Mouse (Mus musculus) right cerebral cortex, adult 18-20 months (tissue): ENCODE results near the gene Hoxb8.

Experiments used
- DNase-seq: peaks from one replicate; pipeline ENCODE4 v3.0.0; 2022; ENCODE audit warnings: mixed read lengths

Gene Hoxb8

DNA sequence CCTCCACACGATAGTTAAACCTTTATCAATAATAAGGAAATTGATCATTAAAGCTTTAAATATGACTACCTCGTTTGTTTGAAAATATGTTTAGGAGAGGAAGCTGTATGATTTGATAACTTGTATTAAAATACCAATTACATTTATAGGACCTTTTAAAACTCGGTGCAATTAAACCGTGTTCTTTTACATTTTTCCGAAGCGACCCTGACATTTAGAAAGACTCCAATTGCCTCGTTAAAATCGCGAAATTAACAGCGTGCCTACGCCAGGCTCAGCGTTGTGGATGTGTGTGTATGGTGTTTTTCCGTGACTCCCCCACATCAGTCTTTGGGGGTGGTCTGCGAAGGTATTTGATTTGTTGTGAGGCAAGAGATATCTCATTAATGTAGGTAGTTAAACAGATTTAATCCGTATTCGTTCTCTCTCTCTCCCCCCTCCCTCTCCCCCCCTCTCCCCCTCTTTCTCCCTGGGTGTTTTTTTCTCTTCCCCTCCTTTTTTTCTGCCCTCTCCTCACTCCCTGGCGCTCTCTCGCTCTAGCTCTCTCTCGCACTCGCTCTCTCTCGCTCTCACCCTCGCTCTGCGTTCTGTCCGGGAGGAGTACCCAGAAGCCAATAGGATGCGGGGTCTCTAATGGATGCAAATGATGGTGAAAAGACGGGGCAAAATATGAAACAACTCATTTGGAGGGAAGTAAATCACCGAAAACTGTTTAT, at the start of gene Hoxb8:
Gene Hoxb8, plus strand, starts transcription at position 51 of the 716 bp plus-strand sequence.
- DNase-seq = no peak

DNA sequence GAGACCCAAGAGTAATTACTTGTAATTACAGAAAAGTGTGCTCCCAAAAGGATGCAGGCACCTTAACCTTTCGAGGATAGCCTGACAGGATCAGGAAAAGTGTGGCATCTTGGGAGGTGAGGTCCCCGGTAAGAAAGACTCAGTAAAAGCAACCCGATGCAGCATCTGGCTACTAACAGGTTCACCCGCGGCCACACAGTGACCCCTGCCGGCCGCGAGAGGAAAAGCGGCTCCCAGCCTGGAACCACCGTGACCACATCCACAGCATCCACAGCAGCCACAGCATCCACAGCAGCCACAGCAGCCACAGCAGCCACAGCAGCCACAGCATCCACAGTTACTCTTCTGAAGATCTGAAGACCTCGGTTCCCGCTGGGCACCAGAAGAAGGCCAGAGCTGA, 46.8 kb upstream of the Hoxb8 start:
- peak; percentile 15 for DNase-seq

DNA sequence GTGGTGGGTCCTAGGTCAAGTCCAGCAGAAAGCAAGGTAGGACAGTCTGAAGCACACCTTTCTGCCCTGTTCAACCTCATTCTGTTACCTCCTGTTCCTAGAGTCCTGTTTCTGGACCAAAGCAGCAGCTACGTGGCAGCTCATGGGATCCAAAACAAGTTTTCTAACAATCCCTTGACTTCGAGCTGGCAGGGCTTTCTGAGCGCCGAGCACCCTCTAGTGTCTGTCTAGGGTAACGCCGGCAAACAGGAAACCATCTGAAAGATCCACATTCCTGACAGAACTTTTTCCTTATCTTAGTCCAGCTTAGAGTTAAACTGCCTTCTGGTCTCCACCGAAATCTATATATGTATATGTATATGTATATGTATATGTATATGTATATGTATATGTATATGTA, 41.5 kb upstream of the Hoxb8 start:
- DNase-seq = peak; percentile 19

DNA sequence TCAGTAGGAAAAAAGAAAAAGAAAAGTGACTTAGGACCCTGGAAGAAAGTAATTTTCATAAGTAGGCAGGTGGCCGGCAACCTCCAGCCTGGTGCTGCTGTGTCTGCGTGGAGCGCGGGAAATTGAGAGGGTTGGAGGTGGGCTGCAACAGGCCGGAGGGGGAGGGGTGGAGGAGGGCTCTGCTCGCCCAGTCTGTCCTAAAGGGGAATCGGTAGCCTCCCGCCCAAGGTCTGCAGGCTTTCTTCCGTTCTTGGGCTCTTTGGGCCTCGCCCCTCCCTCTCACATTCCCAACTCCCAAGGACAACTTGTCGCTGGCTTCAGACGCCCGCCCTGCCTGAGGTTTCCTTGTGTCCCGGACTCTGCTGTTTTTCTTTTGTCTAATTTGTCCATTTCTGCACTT, 30.8 kb upstream of the Hoxb8 start:
- DNase-seq = no peak

DNA sequence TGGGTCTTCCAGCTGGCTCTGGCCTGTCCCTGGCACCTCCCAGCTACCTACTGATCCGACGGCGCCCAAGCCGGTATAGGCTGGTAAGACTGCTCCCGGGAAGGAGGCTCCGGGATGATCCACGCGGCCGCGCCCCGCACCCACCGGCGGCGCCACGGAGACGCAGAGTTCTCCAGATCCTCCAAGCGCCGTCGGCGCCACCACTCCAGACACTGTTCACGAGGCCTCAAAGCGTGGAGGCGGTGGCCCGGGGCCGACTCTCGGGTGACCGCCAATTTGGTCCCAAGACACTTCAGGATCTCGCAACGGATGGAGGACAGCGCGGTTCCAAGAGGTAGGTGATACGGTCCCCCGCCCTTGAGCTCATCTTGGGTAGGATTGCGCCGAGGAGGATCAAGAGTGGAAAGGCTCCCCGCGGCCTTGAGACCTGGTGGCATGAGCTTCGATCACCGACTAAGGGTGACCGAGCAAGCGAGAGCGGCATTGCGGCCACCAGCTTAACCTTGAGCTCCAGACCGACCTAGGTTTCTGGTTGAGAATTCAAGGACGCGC, 30.1 kb upstream of the Hoxb8 start:
- DNase-seq = no peak

DNA sequence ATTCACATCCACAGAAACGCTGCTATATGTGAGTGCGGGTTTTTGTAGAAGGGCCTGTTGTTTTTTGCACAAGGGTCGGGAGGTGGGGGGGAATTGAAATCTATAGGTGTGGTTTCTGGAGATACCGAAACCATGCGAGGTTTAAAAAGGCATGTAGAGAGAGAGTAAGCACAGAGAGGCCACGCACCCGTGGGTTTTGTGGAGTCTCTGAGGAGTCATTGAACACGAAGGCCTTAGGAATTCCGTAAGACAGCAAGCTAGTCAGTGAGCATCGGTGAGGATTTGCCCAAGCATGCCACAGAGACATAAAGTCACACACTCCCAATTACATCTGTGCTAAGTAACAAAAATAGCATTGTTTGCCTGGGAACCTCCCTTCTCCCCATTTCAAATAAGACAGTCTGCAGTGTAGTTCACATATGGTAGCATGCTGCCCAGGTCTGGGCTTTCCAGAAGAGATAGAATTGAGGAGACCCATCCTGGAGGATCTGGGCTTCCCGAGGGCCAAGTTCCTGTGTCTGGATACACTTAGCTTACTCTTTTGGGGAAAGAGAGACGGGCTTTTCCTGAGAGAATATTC, 29.1 kb upstream of the Hoxb8 start:
- DNase-seq = no peak

DNA sequence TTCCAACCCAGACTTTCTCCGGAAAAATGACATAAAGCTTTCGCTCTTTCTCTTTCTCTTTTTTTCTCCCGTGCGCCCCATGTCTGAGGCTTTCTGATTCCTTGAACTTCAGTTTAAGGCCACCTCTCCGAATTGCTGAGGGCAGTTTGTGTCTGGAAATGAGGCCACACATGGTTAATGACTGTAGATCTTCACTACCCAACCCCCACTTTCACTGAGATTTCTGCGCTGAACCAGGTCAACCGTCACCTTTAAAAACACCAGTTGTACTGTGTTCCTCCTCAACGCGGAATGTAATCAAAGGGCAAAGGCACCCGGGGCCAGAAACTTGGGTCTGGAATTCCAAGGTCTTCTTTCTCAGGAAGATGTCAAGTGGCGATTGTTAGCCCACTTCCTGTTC, 27.5 kb upstream of the Hoxb8 start:
- DNase-seq = no peak

DNA sequence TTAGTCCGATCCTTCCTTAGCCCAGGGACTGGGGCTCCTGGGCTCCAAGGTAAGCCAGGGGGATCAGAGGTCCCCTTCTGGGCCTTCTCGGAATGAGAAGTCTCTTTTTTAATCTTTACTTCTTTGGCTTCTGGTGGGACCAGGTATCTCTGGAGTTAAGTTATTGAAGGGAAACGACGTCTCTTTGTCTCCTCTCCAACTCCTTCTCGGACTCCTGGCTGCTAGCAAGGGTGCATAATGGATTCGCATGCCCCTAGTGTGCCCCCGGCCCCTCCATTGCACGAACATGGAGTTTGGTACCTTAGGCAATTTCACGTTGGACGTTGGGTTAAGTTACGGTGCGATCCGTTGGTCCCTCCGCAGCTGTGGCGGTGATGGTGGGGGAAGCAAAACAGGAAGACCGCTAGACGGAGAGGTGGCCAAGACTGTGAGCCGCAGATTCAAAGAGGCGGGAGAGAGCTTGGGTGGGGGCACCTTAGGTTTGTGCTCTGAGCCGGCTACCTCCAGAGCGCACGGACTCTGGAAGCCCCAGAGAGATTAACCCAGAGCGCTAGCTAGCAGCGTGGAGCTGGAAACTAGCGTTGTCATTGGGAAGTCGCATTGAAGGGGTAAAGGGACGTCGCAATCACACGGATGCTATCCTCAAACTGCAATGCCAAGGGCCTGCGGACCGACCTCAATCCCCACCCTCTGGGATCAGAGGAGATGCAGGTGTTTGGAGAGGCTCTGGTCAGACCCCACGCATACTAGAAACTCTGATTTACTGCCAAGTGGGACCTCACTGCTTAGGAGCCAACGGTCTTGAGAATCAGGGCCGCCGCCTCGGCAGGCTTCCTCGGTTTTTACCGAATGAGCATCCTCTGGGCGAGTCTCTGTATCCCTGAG, 26.4 kb upstream of the Hoxb8 start:
- DNase-seq = no peak

DNA sequence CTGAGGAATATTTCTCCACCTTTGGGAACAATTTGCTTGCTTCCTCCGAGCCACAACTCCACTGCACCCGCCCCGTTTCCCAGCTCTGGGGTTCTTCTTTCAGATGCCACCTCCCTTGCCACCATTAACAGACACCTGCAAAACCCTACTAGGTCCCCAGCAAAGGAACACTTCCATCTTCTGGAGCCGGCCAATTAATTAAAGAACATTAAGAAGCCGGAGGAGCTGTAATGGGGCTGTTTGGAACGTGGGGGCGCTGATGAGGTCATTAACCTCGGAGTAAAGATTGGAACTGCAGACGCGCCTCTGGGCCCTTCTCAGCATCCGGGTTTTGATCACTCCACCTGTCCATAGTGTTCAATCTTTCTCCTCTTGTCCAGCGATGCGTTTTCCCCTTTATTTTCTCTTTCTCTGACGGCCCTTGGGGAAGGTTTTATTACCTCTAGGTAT, 25.7 kb upstream of the Hoxb8 start:
- DNase-seq = no peak

DNA sequence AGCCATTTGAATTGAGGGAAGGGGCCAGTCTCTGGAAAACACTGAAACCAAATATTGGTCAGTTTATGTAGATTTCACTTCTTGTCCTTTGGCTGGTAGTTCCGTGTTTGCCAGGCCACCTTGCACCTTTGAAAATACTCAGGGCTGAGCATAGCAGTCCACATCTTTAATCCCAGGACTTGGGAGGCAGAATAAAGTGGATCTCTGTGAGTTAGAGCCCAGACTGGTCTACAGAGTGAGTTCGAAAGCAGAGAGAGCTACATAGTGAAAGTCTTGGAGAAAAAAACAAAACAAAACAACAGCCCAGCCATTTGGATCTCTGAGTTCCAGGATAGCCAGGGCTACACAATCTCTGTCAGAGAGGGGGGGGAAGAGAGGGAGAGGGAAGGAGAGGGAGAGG, 24.6 kb upstream of the Hoxb8 start:
- no peak for DNase-seq

DNA sequence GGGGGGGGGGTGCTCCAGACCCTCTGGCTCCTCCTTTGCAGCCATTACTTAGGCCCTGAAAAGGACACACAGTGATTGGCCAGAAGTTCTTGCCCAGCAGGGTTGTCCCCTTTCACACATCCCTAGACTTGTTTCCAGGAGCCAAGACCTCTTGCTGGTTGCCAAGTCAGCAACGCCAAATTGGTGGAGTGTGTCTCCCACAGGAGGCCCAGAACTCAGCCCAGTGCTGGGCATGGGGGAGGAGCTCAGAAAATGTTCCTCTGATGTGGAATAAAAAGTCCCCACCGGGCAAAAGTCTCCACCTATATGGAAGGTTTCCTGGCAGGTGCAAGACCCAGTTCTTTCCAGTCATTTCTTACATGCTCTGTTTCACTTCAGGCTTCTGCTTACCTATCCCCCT, 22.7 kb upstream of the Hoxb8 start:
- no peak for DNase-seq

DNA sequence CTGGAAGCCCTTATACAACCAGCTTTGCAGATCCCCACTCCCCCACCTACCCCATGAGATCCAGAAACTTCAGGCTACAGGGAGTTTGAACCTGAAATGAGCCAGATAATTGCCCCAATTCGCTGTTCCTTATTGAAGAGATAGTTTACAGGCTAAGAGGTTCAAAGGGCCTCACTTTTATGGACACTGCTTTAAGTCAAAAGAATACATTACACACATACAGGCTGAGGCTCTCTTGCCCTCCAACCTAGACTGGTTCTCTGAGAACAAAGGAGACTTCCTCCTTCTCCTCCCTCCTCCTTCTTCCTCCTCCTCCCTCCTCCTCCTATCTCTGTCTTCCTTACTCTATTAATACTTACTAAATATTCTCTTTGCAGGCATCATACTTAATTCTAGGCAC, 22.2 kb upstream of the Hoxb8 start:
- DNase-seq = no peak

DNA sequence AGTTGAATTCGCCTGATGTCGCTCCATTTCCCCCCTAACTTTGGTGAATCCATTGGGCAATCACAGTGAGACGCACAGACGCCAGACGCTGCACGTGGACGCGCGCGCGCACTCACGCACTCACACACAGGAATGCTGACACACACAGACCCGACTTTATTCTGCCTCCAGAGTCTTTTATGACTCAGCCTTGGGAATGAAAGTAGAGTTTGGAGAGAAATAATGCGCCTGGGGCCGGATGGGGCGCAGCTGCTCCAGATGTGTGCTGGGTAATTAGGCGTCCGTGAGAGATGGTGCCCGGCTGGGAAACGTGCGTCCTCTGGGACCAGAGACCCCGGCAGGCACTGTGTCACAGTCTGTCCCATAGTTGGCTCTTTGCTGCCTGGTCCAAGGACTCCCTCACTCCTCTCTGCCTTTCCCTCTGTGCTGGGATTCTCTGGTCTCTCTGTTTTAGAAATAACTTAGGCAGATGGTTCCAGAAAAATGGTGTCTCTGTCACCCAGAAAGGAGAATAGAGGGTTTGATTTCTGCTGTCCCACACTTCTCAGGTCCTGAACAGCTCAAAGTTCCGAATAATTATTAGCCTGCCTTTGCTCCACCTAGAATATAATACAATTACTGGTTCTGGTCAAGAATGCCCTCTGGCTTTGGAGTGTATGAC, 21.3 kb upstream of the Hoxb8 start:
- DNase-seq = no peak

DNA sequence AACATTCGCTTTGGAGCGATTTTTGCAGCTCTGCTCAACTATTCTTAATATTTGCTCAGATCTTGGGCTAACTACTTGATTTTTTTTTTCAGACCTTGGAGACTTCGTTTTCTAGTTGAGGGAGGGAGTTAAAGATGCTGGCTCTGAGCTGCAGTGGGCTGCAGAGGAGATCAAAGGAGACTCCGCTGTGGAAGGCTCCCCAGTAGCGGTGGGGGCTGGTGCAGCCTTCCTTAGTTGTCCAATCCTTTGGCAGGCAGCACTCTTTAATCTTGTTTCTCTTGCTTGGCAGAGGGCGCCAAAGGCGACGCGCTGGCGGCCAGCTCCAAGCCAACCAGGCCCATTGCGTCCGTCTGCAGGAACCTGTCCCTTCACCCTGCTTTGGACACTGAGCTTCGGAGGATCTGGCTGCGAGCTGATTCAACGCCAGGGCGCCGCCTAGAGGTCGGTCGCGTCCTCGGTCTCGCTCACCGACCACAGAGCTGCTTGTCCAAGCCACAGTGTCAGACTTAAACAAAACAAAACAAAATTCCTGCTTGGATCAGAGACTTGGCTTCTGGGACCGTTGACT, 20.3 kb upstream of the Hoxb8 start:
- DNase-seq = no peak

DNA sequence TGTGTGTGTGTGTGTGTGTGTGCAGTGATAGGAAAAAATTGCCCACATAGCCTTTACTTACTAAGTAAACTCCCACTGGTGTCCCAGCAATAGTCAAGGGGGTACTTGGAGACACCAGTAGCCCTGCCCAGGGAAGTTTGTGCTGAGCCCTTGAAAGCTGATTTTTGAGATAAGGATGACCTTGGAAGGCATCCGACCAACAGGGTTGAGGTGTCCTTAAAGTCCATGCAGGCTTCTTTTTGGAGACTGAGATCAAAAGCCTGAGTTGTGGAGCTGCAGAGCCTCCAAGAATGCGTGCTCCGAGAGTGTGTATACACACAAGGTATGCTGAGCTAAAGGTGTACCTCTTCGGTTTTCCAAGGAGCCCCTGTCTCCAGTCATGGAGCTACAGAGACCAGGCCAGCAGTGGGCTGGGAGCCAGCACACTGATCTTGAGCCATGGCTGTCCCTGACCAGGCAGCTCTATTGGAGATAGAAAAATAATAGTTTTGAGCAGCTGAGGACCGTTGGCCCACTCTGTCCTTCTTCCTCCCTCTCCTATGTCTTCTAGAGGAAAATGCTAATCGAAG, 19.4 kb upstream of the Hoxb8 start:
- no peak for DNase-seq

DNA sequence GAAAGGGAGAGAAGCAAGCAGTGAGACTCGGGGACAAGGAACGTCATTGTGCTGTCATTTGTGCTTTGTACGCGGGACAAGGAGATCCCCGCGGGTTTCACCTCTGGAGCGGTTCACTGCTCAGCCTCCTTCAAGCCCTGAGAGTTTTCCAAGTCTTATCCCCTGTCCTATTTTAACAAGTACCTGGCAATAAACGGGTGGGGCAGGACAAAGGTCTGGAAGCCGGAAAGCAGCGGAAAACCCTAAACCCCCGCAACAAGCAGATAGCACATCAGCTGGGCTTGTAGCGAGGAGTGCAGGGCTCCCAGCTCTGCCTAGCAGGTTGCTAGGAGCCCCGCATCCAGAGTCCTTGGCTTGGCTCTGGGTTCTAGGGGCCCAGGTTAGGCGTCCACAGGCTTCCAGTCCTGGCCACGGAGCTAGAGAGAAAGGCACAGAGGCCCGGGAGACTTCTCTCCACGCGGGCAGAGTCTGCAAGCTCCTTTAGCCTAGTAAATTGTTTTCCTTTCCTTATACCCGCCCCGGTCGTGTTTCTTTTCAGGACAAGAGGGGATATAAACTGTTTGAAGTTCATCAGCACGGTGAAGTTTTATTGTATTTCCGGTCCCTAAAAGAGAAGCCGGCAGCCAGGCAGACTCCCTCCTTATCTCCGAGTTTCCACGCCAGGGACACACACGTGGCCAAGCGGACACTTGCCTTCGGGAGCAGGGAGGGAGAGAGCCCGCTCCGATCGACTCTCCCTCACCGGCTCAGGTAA, 17.9 kb upstream of the Hoxb8 start:
- no peak for DNase-seq

DNA sequence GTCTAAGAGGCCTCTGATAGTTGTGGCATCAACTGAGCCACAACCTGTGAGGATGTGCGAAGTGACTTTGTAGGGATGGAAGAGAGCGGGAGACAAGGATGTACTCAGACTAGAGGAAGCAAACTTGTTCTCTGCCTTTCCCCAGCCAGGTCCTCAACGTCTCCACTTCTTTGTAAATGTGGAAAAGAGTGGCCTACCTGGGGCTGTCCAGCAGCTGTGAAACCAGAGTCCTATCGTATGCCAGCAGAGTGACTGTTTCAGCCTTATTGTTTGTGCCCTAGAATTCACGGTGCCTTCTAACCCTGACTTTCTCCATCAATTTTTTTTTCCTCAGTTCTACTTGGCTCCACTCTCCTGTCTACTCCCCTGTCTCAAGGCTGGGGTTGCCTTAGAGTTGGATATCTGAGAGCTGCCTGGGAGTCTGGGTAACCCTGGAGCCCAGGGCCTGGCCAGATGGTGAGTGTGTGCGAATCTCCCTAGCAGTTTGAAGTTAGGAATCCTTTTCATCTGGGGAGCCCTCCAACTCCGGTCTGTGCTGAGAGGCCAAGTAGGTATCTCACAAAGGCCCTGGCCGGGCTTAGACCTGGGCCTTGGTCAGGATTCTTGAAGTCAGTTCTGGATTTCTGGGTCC, 17.2 kb upstream of the Hoxb8 start:
- no peak for DNase-seq

DNA sequence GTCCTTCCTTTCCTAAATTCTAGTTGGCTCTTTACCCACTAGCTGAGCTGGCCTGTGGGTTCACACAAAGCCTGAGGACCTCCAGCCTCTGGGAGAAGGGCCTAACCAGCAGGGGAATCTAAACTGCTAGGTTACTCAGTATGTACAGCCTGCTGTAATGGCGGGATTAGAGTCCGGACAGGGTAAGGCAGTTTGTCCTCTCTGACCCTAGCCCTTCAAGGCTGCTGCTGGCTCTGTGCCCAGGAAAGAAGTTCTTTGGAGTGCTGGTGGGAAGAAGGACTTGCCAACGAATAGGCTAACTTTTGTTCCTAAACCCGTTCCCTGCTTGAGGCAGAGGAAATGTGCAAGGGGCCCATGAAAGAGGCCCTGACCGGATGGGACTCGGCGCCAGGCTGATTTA, 15.8 kb upstream of the Hoxb8 start:
- no peak for DNase-seq

DNA sequence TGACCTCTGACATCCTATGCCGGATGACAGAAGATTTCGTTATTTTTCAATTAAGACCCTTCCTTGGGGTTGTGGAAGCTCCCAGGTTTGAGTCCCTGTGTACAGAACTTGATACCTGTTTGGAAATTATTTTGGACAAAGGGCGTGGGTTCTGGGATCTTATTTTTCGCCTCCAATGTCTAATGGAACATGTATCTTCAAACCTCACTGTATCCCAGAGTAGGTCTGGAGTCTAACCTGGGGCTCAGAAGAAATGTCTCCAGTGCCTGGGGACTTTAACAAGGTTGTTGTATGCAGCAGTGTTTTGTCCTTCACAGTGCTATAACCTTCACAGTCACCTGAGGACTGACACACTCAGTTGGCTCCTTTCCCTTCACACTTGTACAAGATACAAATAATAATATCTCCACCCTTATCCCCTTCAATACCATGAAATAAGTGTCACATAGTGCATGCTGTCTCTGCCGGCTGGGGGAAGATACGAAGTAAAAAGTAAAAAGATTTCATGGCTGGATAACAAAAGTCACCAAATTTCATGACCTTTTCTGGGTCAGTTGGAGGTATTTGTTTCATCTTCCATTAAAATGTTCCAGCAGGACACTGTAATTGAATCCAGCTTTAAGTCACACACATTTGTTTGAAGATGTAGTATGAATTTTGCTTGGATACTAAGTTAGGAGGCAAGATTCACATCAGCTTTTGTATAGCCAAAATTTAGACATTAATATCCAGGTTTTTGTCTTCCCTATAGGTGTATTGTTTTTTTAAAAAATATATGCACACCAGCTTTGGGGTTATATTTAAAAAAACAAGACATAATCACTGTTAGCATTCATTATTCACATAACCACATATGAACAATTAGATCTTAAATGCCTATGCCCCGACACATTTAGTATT, 14.4 kb upstream of the Hoxb8 start:
- DNase-seq = no peak
